Mouse (Mus musculus) embryonic facial prominence, embryonic 15.5 days (tissue): ENCODE measurements around the gene Tgm5. TPM values are rescaled to one million over a fixed set of nuclear protein-coding genes. Genes with fewer than 3 reads are reported as not detected.
"Not testable (repeated sequence)": the region's sequence is repeated elsewhere in the genome, so short reads cannot be mapped to it uniquely, and the experiment has no call there.

ENCODE experiments used
- ATAC-seq: fragments of 200-750 bp; cut with Nextera tagmentation; 2 replicates; pipeline ENCODE4 v1.8.0; 2017; ENCODE audit warnings: low read depth, moderate TSS enrichment; ENCODE audit not compliant: insufficient number of reproducible peaks, low FRiP score, low TSS enrichment
- H3K27ac ChIP-seq: fragments of 300-500 bp; sonication (generic); replicated peaks from 2 replicates; pipeline ENCODE4 v1.5.1; 2015; ENCODE audit warnings: mild to moderate bottlenecking, inconsistent platforms
- H3K27me3 ChIP-seq: fragments of 300-500 bp; sonication (generic); 2 replicates; pipeline ENCODE4 v1.6.1; 2015; ENCODE audit warnings: inconsistent platforms
- H3K36me3 ChIP-seq: fragments of 300-500 bp; sonication (generic); 2 replicates; pipeline ENCODE4 v1.6.1; 2015; ENCODE audit warnings: mild to moderate bottlenecking, inconsistent platforms
- H3K4me1 ChIP-seq: fragments of 300-500 bp; sonication (generic); 2 replicates; pipeline ENCODE4 v1.6.1; 2015; ENCODE audit warnings: inconsistent platforms
- H3K4me2 ChIP-seq: fragments of 300-500 bp; sonication (generic); replicated peaks from 2 replicates; pipeline ENCODE4 v1.6.1; 2015; ENCODE audit warnings: mild to moderate bottlenecking, inconsistent platforms
- H3K4me3 ChIP-seq: fragments of 300-500 bp; sonication (generic); replicated peaks from 2 replicates; pipeline ENCODE4 v1.5.1; 2015; ENCODE audit warnings: mild to moderate bottlenecking, inconsistent platforms
- H3K9ac ChIP-seq: fragments of 300-500 bp; sonication (generic); 2 replicates; pipeline ENCODE4 v1.6.1; 2015; ENCODE audit warnings: inconsistent platforms
- H3K9me3 ChIP-seq: fragments of 300-500 bp; sonication (generic); replicated peaks from 2 replicates; pipeline ENCODE4 v1.6.1; 2016; ENCODE audit warnings: inconsistent platforms
- WGBS: fragments of 180-500 bp; shearing (Covaris S2); methylation state at CpG from one replicate; pipeline ENCODE4 v1.1.7; 2015; 5-methylcytosine and 5-hydroxymethylcytosine counted together
- polyA plus RNA-seq: library from polyadenylated mRNA; unstranded; fragments of >200 nt; fragmentation: Nextera tagmentation; extraction: Ambion mirVana; gene quantifications from 2 replicates; pipeline ENCODE4 v1.2.1, GENCODE M21; 2015

The Tgm5 gene
- polyA plus RNA-seq, 1 experiment from 2014 or later = 3.5 TPM

GRCm38 (mm10) chr2:121007925-121008663 lies 77.5 kb downstream of the Tgm5 start, which contains the start of gene Ccndbp1:
Gene Ccndbp1, plus strand, starts transcription at chr2:121008403.
- H3K9ac ChIP-seq = peak within 1 kb of the TSS; percentile 63
- peak within 1 kb of the TSS; percentile 84 for H3K4me3 ChIP-seq
- 0 out of 2 replicates have a peak within 1 kb of the TSS, but pooled peaks have one; percentile 7 for H3K27ac ChIP-seq
- ATAC-seq = peak; percentile 96
- H3K4me2 ChIP-seq = peak within 1 kb of the TSS; percentile 78
- H3K27me3 ChIP-seq = no peaks in the 10 kb centered on the region
- no peaks in the 10 kb centered on the region for H3K9me3 ChIP-seq
- peaks cover 11% of the 10 kb centered on the region for H3K4me1 ChIP-seq
- WGBS = 2% methylated on average over 34 of the region's 34 CpGs
- peaks cover 10% of the 10 kb centered on the region for H3K36me3 ChIP-seq

- no peak overlapping the region for H3K27ac ChIP-seq
- peaks cover 5% of the 10 kb centered on the region; the same call in 1 of the 2 replicates for H3K36me3 ChIP-seq
- no peak overlapping the region for H3K9ac ChIP-seq
- no peak overlapping the region for H3K4me2 ChIP-seq
- H3K27me3 ChIP-seq = no peaks in the 10 kb centered on the region
- no peaks in the 10 kb centered on the region for H3K9me3 ChIP-seq
- no peak overlapping the region for H3K4me3 ChIP-seq
- 78% methylated on average over 1 of the region's 1 CpGs for WGBS
- peaks cover 11% of the 10 kb centered on the region for H3K4me1 ChIP-seq
- ATAC-seq = no peak
These were observed 78.7 kb downstream of the Tgm5 start for GRCm38 (mm10) chr2:121006986-121007385.

- WGBS = 78% methylated on average over 7 of the region's 7 CpGs
- no peaks in the 10 kb centered on the region for H3K9me3 ChIP-seq
- no peaks in the 10 kb centered on the region for H3K36me3 ChIP-seq
- no peak overlapping the region for H3K4me3 ChIP-seq
- peaks cover 9% of the 10 kb centered on the region for H3K4me1 ChIP-seq
- H3K27me3 ChIP-seq = no peaks in the 10 kb centered on the region
- H3K27ac ChIP-seq = no peak overlapping the region
- H3K4me2 ChIP-seq = no peak overlapping the region
- no peak overlapping the region for H3K9ac ChIP-seq
- no peak for ATAC-seq
These were observed 81.4 kb downstream of the Tgm5 start for GRCm38 (mm10) chr2:121004018-121004811.

GRCm38 (mm10) chr2:121003586-121003985 lies 82.1 kb downstream of the Tgm5 start:
- Histone ChIP-seq H3K4me3 (no peak overlapping the region), H3K4me2 (no peak overlapping the region), H3K4me1 (0 out of 2 replicates have a peak, but pooled peaks cover 4% of the 10 kb centered on the region), H3K9me3 (no peaks in the 10 kb centered on the region), H3K9ac (no peak overlapping the region), H3K36me3 (no peaks in the 10 kb centered on the region), H3K27me3 (no peaks in the 10 kb centered on the region), H3K27ac (no peak overlapping the region)
- ATAC-seq = no peak
- WGBS = 66% methylated on average over 2 of the region's 2 CpGs

GRCm38 (mm10) chr2:120998863-120999262 lies 86.8 kb downstream of the Tgm5 start:
- Histone ChIP-seq H3K27ac (no peak overlapping the region), H3K4me3 (no peak overlapping the region), H3K27me3 (no peaks in the 10 kb centered on the region), H3K4me1 (no peaks in the 10 kb centered on the region), H3K4me2 (no peak overlapping the region), H3K36me3 (no peaks in the 10 kb centered on the region), H3K9me3 (no peaks in the 10 kb centered on the region), H3K9ac (no peak overlapping the region)
- WGBS = 81% methylated on average over 8 of the region's 8 CpGs
- ATAC-seq = no peak

- not testable (repeated sequence) for H3K4me1 ChIP-seq, H3K9me3 ChIP-seq, H3K9ac ChIP-seq, H3K27ac ChIP-seq, H3K4me3 ChIP-seq, ATAC-seq, H3K4me2 ChIP-seq, H3K36me3 ChIP-seq, H3K27me3 ChIP-seq
- 76% methylated on average over 1 of the region's 1 CpGs for WGBS
These were observed 89.0 kb downstream of the Tgm5 start for GRCm38 (mm10) chr2:120996607-120997006.

Other genes starting within 250 kb of the Tgm5 start
- 6.7 and 8.1 TPM in 2 replicates for gene Cdan1, start 235.7 kb downstream of the Tgm5 start, polyA plus RNA-seq
- 3.8 and 3.9 TPM in 2 replicates for gene Ttbk2, start 235.2 kb downstream of the Tgm5 start, polyA plus RNA-seq
- 20.7 and 24.2 TPM in 2 replicates for gene Ubr1, start 115.1 kb downstream of the Tgm5 start, polyA plus RNA-seq
- gene Tmem62, start 108.8 kb downstream of the Tgm5 start, polyA plus RNA-seq = 2.5 and 4.1 TPM in 2 replicates
- 40.2 and 43.8 TPM in 2 replicates for gene Ccndbp1, start 77.4 kb downstream of the Tgm5 start, polyA plus RNA-seq
- gene Epb42, start 48.8 kb downstream of the Tgm5 start, polyA plus RNA-seq = 0.26 and 0.69 TPM in 2 replicates
- not detected in 2 replicates for gene Tgm7, start 24.0 kb upstream of the Tgm5 start, polyA plus RNA-seq
- gene Adal, start 54.6 kb upstream of the Tgm5 start, polyA plus RNA-seq = 17.9 and 20.3 TPM in 2 replicates
- gene Lcmt2, start 54.8 kb upstream of the Tgm5 start, polyA plus RNA-seq = 20.0 and 21.0 TPM in 2 replicates
- 49.7 and 54.7 TPM in 2 replicates for gene Tubgcp4, start 84.8 kb upstream of the Tgm5 start, polyA plus RNA-seq
- 9.4 and 10.6 TPM in 2 replicates for gene Zscan29, start 85.3 kb upstream of the Tgm5 start, polyA plus RNA-seq
- gene Trp53bp1, start 185.6 kb upstream of the Tgm5 start, polyA plus RNA-seq = 61.0 and 62.1 TPM in 2 replicates
- 5.5 and 6.5 TPM in 2 replicates for gene Map1a, start 203.8 kb upstream of the Tgm5 start, polyA plus RNA-seq